Mouse (Mus musculus): Measurements from ENCODE around the gene Nefh. TPM values are rescaled to one million over a fixed set of nuclear protein-coding genes. Genes with fewer than 3 reads are reported as not detected.
A peak's percentile ranks its signal among the peaks of the same experiment; 100 is the strongest.

Gene Nefh
- total RNA-seq (2021), result not detected
- long read RNA-seq, experiment 1, result 0 reads
- long read RNA-seq, experiment 2, result 0 reads

DNA sequence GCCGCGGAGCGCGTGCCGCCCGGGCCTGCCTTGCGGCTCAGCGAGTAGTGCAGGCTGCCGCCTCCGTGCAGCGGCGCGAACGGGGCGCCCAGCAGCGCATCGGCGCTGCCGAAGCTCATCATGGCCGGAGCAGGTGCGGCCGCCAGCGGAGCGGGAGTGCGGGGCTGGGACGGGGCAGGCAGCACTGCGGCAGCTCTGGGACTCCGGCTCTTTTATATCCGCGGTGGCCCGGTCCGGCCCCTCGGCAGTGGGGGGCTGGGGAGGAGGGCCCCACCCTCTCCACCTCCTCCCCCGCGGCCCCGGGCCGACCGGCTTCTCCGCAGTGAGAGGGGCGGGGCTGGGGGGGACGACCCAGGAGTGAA, at the start of gene Nefh:
Nefh (minus strand) TSS at position 252 of the 362 bp plus-strand sequence.
- TF ChIP-seq CTCF (IDR thresholded peaks at IDR 0.05), result no peak
- H3K27ac ChIP-seq, result no peak within 1 kb of the TSS
- intact Hi-C loops (cut with DNase I), result no loop called here
- DNase-seq, result no peak
- peak within 1 kb of the TSS; percentile 69 for H3K4me3 ChIP-seq

DNA sequence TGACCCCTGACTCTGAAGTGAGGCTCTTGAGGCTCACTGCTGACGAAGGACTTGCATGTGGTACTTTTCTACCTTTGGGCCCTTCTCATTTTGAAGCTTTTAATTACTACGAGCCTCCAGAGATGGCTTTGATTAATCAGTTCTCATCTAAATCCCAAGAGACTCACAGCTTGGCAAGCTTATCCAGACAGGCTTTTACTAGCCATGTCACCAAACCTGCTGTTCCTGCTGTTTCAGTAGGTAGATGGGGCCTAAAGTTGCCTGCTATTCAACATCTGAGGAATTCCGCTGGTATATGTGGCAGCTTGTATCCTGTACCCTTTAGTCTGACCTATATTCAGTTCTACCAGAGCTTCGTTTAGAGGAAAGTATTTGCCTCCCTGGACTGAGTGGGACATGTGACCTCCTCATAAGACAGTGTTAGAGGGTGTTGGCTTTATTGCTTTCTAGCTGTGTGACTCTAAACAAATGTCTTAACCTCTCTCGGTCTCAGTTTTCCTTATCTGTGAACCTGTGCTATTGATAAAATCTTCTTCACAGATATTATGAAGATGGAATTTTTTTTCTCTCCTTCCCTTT, 48.8 kb upstream of the Nefh start:
- Histone ChIP-seq H3K4me3 (no peak overlapping the region), H3K27ac (peak overlapping the region; percentile 48; the same call in 1 of the 2 replicates)
- intact Hi-C loops (cut with DNase I), result no loop called here
- DNase-seq, result no peak
- TF ChIP-seq CTCF (IDR thresholded peaks at IDR 0.05), result no peak

DNA sequence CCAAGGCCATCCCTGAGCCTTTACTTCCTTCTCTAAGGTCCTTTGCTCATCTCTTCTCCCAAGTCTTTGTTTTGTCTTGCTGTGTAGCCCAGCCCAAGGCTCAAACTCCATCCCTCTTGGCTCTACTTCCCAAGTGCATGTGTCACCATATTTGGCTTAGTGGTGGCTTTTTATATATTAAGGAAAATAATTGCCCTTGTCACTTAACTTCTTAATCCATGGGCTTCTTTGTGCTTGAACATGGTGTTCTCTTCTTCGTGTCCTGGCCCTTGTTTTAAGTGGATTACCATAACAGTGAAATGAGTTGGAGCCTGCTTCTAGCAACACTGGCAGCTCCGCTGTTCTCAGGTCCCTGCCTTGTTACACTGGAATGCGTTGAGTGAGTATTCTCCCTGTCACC, 47.8 kb upstream of the Nefh start:
- H3K4me3 ChIP-seq, result no peak overlapping the region
- intact Hi-C loops (cut with DNase I), result no loop called here
- no peak for DNase-seq
- peak overlapping the region; percentile 48 for H3K27ac ChIP-seq
- TF ChIP-seq CTCF (IDR thresholded peaks at IDR 0.05), result no peak

DNA sequence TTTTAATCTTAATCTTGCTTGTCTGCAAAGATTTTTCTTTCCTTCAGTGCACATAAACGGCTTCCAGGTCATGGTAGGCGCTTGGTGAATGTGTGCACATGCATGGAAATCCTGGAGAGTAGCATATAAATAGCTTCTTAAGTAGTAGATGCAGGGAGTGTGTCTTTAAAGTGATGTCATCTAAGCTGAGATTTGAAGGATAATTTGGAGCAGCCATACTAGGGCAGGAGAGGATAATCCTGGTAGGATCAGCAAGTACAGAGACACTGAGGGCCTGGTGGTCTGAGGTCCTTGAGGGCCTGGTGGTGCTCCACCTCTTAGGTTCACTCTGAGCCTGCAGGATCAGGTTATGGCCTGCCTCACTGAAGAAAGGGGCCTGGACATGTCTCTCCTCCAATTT, 44.6 kb upstream of the Nefh start:
- H3K4me3 ChIP-seq, result no peak overlapping the region
- intact Hi-C loops (cut with DNase I), result no loop called here
- H3K27ac ChIP-seq, result no peak overlapping the region
- no peak for DNase-seq
- TF ChIP-seq CTCF (IDR thresholded peaks at IDR 0.05), result no peak

DNA sequence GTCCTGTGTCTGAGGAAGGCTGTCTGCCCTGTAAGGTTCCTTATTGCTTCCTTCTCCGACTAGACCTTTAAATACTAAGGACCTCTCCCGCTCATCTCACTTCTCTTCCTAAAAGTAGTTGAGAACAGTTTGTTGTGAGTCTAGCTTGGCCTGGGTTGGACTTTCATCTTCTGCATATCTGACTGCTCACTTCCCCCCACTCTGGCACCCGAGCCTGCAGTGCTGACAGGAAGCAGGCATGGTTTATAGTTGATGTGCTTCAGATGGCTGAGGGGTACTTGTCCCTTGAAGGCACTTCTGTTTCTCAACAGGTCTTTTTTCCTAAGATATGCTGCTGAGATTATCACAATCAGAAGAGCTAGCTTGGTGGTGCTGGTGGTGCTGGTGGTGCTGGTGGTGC, 41.3 kb upstream of the Nefh start:
- intact Hi-C loops (cut with DNase I), result no loop called here
- peak overlapping the region; percentile 74 for H3K4me3 ChIP-seq
- DNase-seq, result no peak
- TF ChIP-seq CTCF (IDR thresholded peaks at IDR 0.05), result no peak
- H3K27ac ChIP-seq, result peak overlapping the region; percentile 90

DNA sequence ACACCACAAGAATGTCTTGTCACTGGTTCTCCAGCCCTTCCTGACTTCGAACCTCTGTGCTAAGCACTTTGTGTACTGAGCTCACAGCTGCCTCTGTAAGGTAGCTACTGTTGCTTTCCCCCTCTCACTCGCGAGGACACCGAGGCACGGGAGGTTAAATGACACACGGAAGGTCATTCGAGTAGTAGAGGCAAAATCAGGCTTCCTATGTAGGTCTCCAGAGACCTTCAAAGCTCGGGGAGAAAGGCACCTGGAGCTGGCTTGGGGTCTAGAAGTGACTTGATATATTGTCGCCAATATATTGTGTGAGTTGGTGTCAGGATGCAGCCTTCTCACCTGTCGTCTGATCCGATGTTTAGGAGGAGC, 39.6 kb upstream of the Nefh start:
- intact Hi-C loops (cut with DNase I), result no loop called here
- TF ChIP-seq CTCF (IDR thresholded peaks at IDR 0.05), result no peak
- DNase-seq, result no peak
- peak overlapping the region; percentile 74 for H3K4me3 ChIP-seq
- H3K27ac ChIP-seq, result peak overlapping the region; percentile 90

DNA sequence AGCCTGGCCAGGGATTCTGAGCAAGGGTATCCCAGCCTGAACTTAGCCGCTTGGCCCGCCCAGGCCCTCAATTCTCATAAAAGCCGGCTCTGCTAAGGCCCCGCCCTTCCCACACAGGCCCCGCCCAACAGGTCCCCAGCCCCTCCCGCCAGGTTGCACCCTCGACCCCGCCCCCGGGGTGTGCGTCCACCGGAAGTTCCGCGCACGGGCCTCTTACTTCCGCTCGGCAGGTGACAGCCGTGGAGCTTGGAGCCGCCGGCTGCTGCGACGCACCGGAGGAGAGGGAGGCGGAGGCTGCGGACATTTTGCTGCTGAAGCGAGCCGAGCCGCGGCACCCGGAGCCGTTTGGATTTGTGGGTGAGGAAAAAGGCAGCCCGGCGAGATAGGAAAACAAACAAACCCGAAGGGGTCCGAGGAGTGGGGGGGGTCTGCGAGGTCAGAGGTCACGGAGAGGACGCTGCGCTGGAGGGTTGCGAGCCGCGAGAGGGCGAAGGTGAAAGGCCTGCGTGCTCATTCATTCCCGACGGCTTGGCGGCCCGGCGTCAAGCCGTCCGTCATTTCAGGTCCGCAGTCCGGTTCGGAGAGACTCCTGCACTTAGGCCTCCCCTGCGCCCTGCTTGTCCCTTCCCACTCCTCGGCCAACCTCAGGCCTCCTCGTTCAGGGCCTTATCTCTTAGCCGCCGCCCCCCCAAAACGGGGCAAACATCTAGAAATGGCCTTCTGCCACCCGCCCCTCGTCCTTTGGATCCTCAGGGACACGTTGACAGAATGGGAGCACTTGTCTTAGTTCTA, 39.0 kb upstream of the Nefh start, which contains the start of gene Ap1b1:
Ap1b1 (plus strand) TSS at position 130 of the 792 bp plus-strand sequence.
- intact Hi-C loops (cut with DNase I), result no loop called here

DNA sequence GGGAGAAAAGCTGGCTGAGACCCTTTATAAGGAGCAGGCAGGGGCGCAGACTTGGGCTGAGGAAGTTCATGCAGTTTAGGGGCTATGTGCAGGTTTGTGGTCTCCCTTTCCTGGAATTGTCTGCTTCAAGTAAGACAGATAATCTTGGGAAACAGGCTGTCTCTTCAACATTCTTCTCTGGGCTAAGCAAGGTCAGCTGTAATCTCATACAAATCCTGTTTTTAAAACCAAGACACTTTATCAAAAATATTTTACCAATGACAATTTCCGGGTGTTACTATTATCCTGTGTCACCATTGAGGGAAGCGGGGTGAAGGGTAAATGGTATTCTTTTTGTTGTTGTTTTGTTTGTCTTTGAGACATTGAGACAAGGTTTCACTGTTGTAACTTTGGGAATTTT, 36.9 kb upstream of the Nefh start:
- TF ChIP-seq CTCF (IDR thresholded peaks at IDR 0.05), result no peak
- intact Hi-C loops (cut with DNase I), result no loop called here
- DNase-seq, result no peak
- no peak overlapping the region for H3K27ac ChIP-seq
- H3K4me3 ChIP-seq, result no peak overlapping the region

More for the DNA sequence above, 39.0 kb upstream of the Nefh start, which contains the start of gene Ap1b1:
- DNase-seq, result peak; percentile 96
- Histone ChIP-seq H3K27ac (peak within 1 kb of the TSS; percentile 90), H3K4me3 (peak within 1 kb of the TSS; percentile 74)
- no peak for TF ChIP-seq CTCF (IDR thresholded peaks at IDR 0.05)

DNA sequence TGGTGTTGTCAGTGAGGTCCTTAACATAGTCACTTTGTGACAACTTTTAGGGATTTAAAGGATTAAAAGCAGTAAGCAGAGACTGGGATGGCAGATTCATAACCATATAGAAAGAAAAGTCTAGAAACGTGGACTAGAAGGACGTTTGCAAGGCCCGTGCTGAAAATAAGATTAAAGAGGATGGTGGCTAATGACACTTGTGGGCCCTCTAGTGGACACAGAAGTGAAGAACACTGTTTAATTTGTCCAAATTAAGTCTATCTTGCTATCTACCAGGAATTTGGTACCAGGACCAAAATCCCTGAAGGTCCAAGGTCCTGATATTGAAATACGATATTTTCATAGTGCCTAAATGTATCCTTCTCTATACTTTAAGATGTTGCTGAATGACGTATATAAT, 36.4 kb upstream of the Nefh start:
- TF ChIP-seq CTCF (IDR thresholded peaks at IDR 0.05), result peak; percentile 82
- Histone ChIP-seq H3K4me3 (0 out of 2 replicates have a peak overlapping the region, but pooled peaks have one; percentile 8), H3K27ac (no peak overlapping the region)
- intact Hi-C loops (cut with DNase I), result no loop called here
- no peak for DNase-seq

DNA sequence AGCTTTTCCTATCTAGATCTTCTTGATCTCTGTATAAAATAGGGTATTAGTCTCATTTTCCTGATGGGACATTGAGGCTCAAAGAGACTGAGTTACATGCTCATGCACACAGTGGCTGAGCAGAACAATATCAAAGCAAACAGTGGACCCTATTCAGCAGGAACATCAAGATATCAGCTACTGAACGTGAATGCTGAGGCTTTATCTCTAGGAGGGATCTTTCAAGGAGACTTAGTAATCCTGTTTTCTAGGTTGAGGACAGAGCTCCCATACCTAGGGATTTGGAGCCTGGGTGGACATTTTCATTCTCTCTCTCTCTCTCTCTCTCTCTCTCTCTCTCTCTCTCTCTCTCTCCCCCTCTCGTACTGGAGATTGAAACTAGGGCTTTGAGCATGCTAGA, 35.7 kb upstream of the Nefh start:
- TF ChIP-seq CTCF (IDR thresholded peaks at IDR 0.05), result no peak
- Histone ChIP-seq H3K27ac (no peak overlapping the region), H3K4me3 (no peak overlapping the region)
- no peak for DNase-seq
- intact Hi-C loops (cut with DNase I), result no loop called here

DNA sequence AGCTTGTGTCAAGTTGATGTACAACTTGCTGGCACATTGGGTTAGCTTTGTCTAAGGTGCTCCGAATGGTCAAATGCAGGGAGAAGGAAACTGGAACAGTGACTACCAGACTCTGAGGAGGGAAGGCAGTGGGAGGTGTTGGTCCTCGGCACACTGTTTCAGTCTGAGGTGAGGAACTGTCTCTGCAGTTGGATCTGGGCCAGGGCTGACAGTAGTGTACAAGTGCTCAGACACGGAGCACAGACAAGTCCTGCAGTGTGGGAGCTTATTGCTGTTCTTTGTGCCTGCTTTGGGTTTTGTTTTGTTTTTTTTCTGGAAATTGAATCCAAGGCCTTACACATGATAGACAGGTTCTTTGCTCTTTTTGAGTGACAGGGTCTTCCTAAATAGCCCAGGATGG, 35.1 kb upstream of the Nefh start:
- TF ChIP-seq CTCF (IDR thresholded peaks at IDR 0.05), result no peak
- intact Hi-C loops (cut with DNase I), result no loop called here
- Histone ChIP-seq H3K27ac (no peak overlapping the region), H3K4me3 (no peak overlapping the region)
- no peak for DNase-seq

DNA sequence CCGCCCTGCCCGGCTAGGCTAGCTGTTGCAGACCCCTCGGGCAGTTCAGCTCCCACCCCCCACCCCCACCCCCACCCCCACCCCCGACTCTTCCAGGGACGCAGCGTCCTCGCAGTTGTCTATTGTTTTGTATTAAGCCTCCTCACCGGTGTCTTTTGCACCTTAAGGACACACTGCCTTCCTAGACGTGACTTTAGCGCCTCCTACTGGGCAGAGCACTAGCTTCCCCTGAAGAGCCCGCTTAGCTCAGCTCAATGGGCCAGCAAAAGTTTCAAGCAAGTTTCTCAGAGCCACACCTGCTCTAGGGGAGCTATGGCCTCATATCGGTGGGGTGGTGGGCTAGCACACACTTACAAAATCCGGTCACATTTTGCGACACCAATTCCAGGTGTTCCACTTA, 27.8 kb upstream of the Nefh start:
- Histone ChIP-seq H3K4me3 (no peak overlapping the region), H3K27ac (no peak overlapping the region)
- intact Hi-C loops (cut with DNase I), result loop anchor here (1.0 kb wide), 1 partner anchor 59 kb away; no protein-coding TSS in a partner anchor
- peak; percentile 79 for TF ChIP-seq CTCF (IDR thresholded peaks at IDR 0.05)
- peak; percentile 78 for DNase-seq

DNA sequence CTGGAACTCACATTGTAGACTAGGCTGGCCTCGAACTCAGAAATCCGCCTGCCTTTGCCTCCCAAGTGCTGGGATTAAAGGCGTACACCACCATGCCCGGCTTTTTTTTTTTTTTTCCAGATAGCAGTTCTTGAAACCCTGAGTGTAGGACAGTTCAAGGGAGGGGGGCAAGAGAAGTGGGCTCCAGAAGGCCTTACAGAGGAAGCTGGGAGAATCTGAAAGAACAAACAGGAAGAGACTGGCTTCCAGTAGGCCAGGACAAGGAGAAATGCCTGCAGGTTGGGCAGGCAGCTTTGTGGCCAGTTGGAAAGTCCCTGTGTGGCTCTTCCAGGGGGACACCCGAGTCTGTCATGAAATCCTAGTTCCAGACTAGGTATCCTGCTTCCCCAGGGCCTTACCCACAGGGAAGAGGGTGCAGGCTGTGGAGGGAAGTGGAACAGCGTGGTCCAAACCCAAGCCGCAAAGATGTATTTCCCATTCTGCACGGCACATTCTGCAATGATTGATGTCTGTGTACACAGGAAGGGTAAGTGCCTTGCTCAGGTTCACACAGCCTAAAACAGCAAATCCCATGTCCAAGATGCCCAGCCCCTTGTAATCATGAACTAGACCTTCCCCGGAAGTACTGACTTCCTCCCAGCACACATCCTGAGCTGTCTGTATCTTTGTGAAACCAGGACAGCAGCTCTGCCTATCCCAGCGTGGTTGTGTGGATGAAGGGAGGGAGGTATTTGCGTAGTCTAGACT, 26.7 kb upstream of the Nefh start:
- intact Hi-C loops (cut with DNase I), result loop anchor here (1.0 kb wide), 1 partner anchor 58 kb away; no protein-coding TSS in a partner anchor
- DNase-seq, result no peak
- no peak overlapping the region for H3K27ac ChIP-seq
- H3K4me3 ChIP-seq, result no peak overlapping the region
- no peak for TF ChIP-seq CTCF (IDR thresholded peaks at IDR 0.05)
